Comparison of ENCODE assay signal across 27 mouse cellular contexts in the genomic region with DNA sequence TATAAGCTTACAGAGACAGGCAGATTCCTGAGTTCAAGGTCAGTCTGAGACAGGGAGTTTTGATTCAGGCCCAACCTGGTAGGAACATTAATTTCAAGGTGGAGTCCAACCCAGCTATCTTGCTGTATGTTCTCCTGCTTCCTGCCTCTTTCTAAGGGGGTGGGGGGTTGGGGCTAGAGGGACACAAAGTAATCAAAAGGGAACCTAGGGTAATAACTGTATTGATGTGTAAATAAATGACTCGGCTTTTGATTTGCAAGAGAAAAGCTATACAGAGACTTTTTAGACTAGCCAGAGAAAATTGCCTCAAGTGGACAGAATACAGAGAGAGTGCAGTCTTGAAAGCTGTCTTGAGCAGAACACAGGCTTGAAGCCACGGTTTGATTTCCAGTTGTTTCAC.
"Had no signal": no experiment of that assay in that cellular context is flagged by ENCODE, and none has a peak within 500 bp of the region (broad histone marks: within the 10 kb centered on the region; RNA-seq: fewer than 3 reads in every experiment).

No protein-coding gene starts in this region.

- H3K9me3 ChIP-seq: embryonic facial prominence, embryonic 10.5 days; embryonic facial prominence, embryonic 12.5 days; embryonic facial prominence, embryonic 13.5 days; embryonic facial prominence, embryonic 15.5 days; forebrain, embryonic 10.5 days; forebrain, embryonic 12.5 days; forebrain, embryonic 13.5 days; forebrain, embryonic 15.5 days; heart, embryonic 10.5 days had no signal

- ATAC-seq: forebrain, embryonic 13.5 days; forebrain, embryonic 14.5 days; forebrain, embryonic 15.5 days; forebrain, embryonic 16.5 days; forebrain, postnatal 0 days had no signal

- H3K36me3 ChIP-seq: embryonic facial prominence, embryonic 10.5 days; embryonic facial prominence, embryonic 12.5 days; embryonic facial prominence, embryonic 13.5 days; embryonic facial prominence, embryonic 15.5 days; forebrain, embryonic 10.5 days; forebrain, embryonic 12.5 days; forebrain, embryonic 15.5 days; heart, embryonic 10.5 days had no signal

- H3K4me2 ChIP-seq: embryonic facial prominence, embryonic 12.5 days; embryonic facial prominence, embryonic 13.5 days; embryonic facial prominence, embryonic 15.5 days; forebrain, embryonic 12.5 days; forebrain, embryonic 13.5 days; forebrain, embryonic 15.5 days; heart, embryonic 11.5 days had no signal

- H3K4me3 ChIP-seq: embryonic facial prominence, embryonic 10.5 days; embryonic facial prominence, embryonic 12.5 days; embryonic facial prominence, embryonic 13.5 days; embryonic facial prominence, embryonic 15.5 days; erythroblast, embryonic 14.5 days; forebrain, embryonic 10.5 days; forebrain, embryonic 12.5 days; forebrain, embryonic 13.5 days; forebrain, embryonic 15.5 days; gastrocnemius, adult 2 months; heart, adult 2 months; heart, embryonic 10.5 days had no signal

- DNase-seq: cerebellum, postnatal 10 days; cerebellum, postnatal 14 days; cerebellum, postnatal 25 days; cerebellum, postnatal 36 days; embryo, embryonic 11 days; forebrain, postnatal 0 days; gastrocnemius, adult 2 months; gastrocnemius, postnatal 10 days; gastrocnemius, postnatal 14 days; gastrocnemius, postnatal 25 days; gastrocnemius, postnatal 36 days; heart, adult 11 months; heart, adult 18-20 months; heart, adult 2 months had no signal

- H3K27ac ChIP-seq: embryonic facial prominence, embryonic 10.5 days; embryonic facial prominence, embryonic 12.5 days; embryonic facial prominence, embryonic 13.5 days; embryonic facial prominence, embryonic 15.5 days; forebrain, embryonic 10.5 days; forebrain, embryonic 12.5 days; forebrain, embryonic 13.5 days; forebrain, embryonic 15.5 days; gastrocnemius, adult 2 months; heart, adult 2 months; heart, embryonic 10.5 days had no signal

- H3K9ac ChIP-seq: embryonic facial prominence, embryonic 12.5 days; embryonic facial prominence, embryonic 13.5 days; embryonic facial prominence, embryonic 15.5 days; forebrain, embryonic 12.5 days; forebrain, embryonic 13.5 days; forebrain, embryonic 15.5 days; forebrain, postnatal 0 days had no signal

- H3K27me3 ChIP-seq: embryonic facial prominence, embryonic 12.5 days; embryonic facial prominence, embryonic 13.5 days; embryonic facial prominence, embryonic 15.5 days; forebrain, embryonic 12.5 days; forebrain, embryonic 13.5 days; forebrain, embryonic 15.5 days had no signal

- H3K4me1 ChIP-seq: embryonic facial prominence, embryonic 10.5 days; embryonic facial prominence, embryonic 12.5 days; embryonic facial prominence, embryonic 13.5 days; embryonic facial prominence, embryonic 15.5 days; forebrain, embryonic 10.5 days; forebrain, embryonic 13.5 days; forebrain, embryonic 15.5 days; heart, embryonic 10.5 days had no signal
